Mouse (Mus musculus) bone marrow macrophage, adult 2 months (primary cell): ENCODE results near the gene Itgb7.

Experiments used
- CTCF ChIP-seq: IDR thresholded peaks from 2 replicates; pipeline ENCODE4 v1.5.1; 2012; ENCODE audit warnings: low read depth, mild to moderate bottlenecking, low read length, moderate library complexity
- POLR2A ChIP-seq: IDR thresholded peaks from 2 replicates; pipeline ENCODE4 v1.6.1; 2012; ENCODE audit warnings: mild to moderate bottlenecking, low read depth, low read length, borderline replicate concordance

- TF ChIP-seq CTCF, result no peak
- no peak for TF ChIP-seq POLR2A
Observed at GRCm38 (mm10) chr15:102262582-102262981, 30.8 kb upstream of the Itgb7 start.
